Mouse (Mus musculus) kidney, postnatal 14 days (tissue): Measurements from ENCODE around the gene Slc35e4.
A peak's percentile ranks its signal among the peaks of the same experiment; 100 is the strongest.
"Not testable (repeated sequence)": the region's sequence is repeated elsewhere in the genome, so short reads cannot be mapped to it uniquely, and the experiment has no call there.

Experiments
- DNase-seq: peaks from one replicate; pipeline ENCODE4 v3.0.0; 2022; ENCODE audit warnings: mixed read lengths

The Slc35e4 gene

GRCm38 (mm10) chr11:3914109-3914840, at the start of gene Slc35e4:
Slc35e4 (minus strand) TSS chr11:3914664.
- DNase-seq = peak; percentile 84

GRCm38 (mm10) chr11:3963610-3964415, 49.3 kb upstream of the Slc35e4 start, which contains the start of gene Pes1:
Pes1 (plus strand) TSS chr11:3963975.
- peak; percentile 88 for DNase-seq

GRCm38 (mm10) chr11:3963155-3963554, 48.7 kb upstream of the Slc35e4 start:
- no peak for DNase-seq

- no peak for DNase-seq
These were observed 47.3 kb upstream of the Slc35e4 start for GRCm38 (mm10) chr11:3961761-3962160.

GRCm38 (mm10) chr11:3960901-3961300, 46.4 kb upstream of the Slc35e4 start:
- no peak for DNase-seq

- DNase-seq = not testable (repeated sequence)
These were observed 40.9 kb upstream of the Slc35e4 start for GRCm38 (mm10) chr11:3955371-3955770.

GRCm38 (mm10) chr11:3954876-3955275, 40.4 kb upstream of the Slc35e4 start:
- DNase-seq = not testable (repeated sequence)

GRCm38 (mm10) chr11:3946386-3946785, 31.9 kb upstream of the Slc35e4 start:
- DNase-seq = no peak

GRCm38 (mm10) chr11:3941371-3941770, 26.9 kb upstream of the Slc35e4 start:
- no peak for DNase-seq

- peak; percentile 75 for DNase-seq
These were observed 22.9 kb upstream of the Slc35e4 start for GRCm38 (mm10) chr11:3937321-3937874.

GRCm38 (mm10) chr11:3936318-3936717, 21.9 kb upstream of the Slc35e4 start:
- no peak for DNase-seq

- DNase-seq = peak; percentile 46
These were observed 20.7 kb upstream of the Slc35e4 start for GRCm38 (mm10) chr11:3935135-3935534.

GRCm38 (mm10) chr11:3933756-3934285, 19.4 kb upstream of the Slc35e4 start:
- DNase-seq = no peak

- DNase-seq = peak; percentile 96
These were observed 17.2 kb upstream of the Slc35e4 start, which contains the start of gene Tcn2 for GRCm38 (mm10) chr11:3931511-3932211. Tcn2 (minus strand) TSS chr11:3932159.

- no peak for DNase-seq
These were observed 16.5 kb upstream of the Slc35e4 start for GRCm38 (mm10) chr11:3930931-3931330.

GRCm38 (mm10) chr11:3930019-3930418, 15.6 kb upstream of the Slc35e4 start:
- no peak for DNase-seq

- no peak for DNase-seq
These were observed 11.5 kb upstream of the Slc35e4 start for GRCm38 (mm10) chr11:3925916-3926315.

GRCm38 (mm10) chr11:3922731-3923130, 8.3 kb upstream of the Slc35e4 start:
- DNase-seq = no peak

- DNase-seq = no peak
These were observed 7.7 kb upstream of the Slc35e4 start for GRCm38 (mm10) chr11:3922115-3922514.

GRCm38 (mm10) chr11:3921281-3921850, 6.9 kb upstream of the Slc35e4 start:
- peak; percentile 56 for DNase-seq

GRCm38 (mm10) chr11:3920476-3920875, 6.0 kb upstream of the Slc35e4 start:
- DNase-seq = no peak

GRCm38 (mm10) chr11:3918738-3919137, 4.3 kb upstream of the Slc35e4 start:
- peak; percentile 44 for DNase-seq
